Mouse (Mus musculus) T-cell, adult 2 months (primary cell): ENCODE measurements around the gene Dennd2a.
"Not testable (repeated sequence)": the region's sequence is repeated elsewhere in the genome, so short reads cannot be mapped to it uniquely, and the experiment has no call there.

Experiments
- DNase-seq: peaks from one replicate; pipeline ENCODE4 v3.0.0; 2022; ENCODE audit warnings: low spot score

Dennd2a gene

DNA sequence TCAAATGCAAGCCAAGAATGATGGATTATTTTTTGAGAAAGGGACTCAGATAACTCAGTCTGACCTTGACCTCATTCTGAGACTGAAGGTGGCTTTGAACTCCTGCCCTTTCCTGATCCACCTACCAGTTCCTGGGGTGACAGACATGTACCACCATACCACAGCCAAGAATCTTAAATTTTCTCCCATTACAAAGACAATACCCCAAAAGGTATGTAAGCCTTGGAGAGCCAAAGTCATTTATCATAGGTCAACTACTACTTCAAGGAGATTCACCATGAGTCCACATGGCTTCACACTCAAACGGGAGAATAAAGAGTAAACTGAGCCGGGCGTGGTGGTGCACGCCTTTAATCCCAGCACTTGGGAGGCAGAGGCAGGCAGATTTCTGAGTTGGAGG lies 107.1 kb downstream of the Dennd2a start:
- no peak for DNase-seq

GRCm38 (mm10) chr6:39447429-39448185 lies 110.1 kb downstream of the Dennd2a start:
- no peak for DNase-seq

GRCm38 (mm10) chr6:39445801-39446572 lies 111.7 kb downstream of the Dennd2a start:
- DNase-seq, result no peak

- DNase-seq, result no peak
Observed at GRCm38 (mm10) chr6:39442786-39443287, 114.8 kb downstream of the Dennd2a start.

DNA sequence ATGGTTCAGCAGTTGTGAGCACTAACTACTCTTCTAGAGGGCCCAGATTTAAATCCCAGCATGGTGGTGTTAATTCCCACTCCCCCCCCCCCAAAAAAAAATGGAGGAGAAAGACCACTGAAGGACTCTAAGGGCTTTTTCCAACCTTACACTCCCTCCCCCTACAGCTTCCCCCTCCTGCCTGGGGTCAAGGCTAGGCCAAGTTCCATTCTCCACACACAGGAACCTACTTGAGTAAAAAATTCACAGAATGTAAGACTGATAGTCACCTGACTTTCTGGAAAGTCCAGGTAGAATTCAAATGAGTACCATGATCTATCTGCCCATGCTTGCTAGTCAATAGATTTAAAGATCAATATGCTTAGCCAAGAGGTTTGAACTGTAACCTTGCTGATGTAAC lies 117.5 kb downstream of the Dennd2a start:
- no peak for DNase-seq

DNA sequence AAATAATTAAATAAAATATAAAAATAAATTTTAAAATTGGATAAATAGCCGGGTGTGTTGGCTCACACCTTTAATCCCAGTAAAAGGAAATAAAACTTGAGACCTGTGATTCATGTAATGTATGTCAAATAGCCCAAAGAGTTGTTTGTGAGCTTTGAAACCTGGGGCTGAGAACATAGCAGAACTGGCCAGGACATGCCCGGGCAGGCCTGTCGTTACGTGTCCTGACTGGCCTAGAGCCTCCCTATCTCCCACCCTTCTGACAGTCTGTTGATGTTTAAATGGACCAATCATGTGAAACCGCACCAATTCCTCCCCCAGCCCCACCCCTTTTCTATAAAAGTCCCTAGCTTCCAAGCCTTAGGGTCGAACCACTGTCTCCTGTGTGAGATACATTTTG lies 120.1 kb downstream of the Dennd2a start:
- DNase-seq, result not testable (repeated sequence)

- DNase-seq, result no peak
Observed at GRCm38 (mm10) chr6:39435875-39436274, 121.8 kb downstream of the Dennd2a start.

GRCm38 (mm10) chr6:39434886-39435492 lies 122.7 kb downstream of the Dennd2a start:
- no peak for DNase-seq

- DNase-seq, result no peak
Observed at GRCm38 (mm10) chr6:39434111-39434885, 123.4 kb downstream of the Dennd2a start.

DNA sequence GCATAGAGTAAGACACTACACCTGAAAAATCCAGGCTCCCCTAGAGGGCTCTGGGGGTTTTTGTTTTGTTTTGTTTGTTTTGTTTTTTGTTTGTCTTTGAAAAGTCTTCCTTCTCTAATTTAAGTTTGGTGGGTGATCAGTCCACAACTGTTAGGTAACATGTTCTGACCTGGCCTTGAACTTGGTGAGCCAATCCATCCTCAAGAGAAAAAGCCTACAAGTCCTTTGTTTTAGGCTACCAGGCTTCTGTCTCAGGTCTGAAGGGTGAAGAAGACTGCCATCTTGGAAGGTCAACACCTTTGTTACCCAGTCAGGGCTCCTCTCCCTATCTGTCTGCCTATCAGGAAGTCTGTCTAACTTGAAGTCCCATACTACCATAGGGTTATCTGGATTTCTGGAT lies 124.0 kb downstream of the Dennd2a start:
- no peak for DNase-seq

DNA sequence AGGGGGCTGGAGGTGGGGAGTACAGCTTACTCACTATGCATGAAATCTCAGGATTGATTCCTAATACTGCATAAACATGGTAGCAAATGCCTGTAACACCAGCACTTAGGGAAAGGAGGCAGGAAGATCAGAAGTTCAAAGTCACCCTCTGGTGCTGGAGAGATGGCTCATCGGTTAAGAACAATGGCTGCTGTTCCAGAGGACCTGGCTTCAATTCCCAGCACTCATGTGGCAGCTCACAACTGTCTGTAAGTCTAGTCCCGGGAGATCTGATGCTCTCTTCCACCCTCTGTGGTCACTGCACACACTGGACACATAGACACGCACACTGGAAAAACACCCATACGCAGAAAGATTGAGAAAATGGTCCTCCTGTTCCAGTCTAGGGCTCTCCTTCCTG lies 124.5 kb downstream of the Dennd2a start:
- DNase-seq, result no peak

GRCm38 (mm10) chr6:39430722-39431121 lies 126.9 kb downstream of the Dennd2a start:
- no peak for DNase-seq

DNA sequence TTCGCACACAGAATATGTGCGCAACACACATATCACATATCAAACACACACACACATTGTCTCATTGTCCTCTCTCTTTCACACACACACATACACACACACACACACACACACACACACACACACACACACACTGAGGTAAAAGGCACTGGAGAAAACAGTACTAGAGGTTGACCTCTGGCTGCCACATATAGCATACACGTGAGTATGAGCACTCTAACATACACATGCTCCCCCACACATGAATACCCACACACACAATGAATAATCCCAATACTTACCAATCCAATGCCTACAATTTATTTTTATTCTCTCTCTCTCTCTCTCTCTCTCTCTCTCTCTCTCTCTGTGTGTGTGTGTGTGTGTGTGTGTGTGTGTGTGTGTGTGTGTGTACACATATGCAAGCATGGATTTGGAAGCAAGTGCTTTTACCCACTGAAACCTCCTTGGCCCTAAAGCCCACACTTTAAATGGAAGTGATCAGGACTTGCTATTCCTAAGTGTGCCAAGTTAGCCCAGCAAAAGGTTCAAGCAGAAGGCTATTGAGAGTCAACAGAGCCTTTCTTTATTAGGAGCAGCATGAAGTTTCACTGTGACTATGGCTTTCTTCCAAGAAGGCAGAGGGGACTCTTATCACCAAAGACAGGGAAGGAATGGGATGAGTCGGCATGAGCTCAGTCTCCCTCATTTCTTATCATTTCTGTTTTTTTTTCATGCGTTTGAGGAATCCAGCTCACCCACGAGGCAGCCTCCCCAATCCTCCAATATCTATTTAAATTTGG lies 128.5 kb downstream of the Dennd2a start:
- DNase-seq, result no peak

DNA sequence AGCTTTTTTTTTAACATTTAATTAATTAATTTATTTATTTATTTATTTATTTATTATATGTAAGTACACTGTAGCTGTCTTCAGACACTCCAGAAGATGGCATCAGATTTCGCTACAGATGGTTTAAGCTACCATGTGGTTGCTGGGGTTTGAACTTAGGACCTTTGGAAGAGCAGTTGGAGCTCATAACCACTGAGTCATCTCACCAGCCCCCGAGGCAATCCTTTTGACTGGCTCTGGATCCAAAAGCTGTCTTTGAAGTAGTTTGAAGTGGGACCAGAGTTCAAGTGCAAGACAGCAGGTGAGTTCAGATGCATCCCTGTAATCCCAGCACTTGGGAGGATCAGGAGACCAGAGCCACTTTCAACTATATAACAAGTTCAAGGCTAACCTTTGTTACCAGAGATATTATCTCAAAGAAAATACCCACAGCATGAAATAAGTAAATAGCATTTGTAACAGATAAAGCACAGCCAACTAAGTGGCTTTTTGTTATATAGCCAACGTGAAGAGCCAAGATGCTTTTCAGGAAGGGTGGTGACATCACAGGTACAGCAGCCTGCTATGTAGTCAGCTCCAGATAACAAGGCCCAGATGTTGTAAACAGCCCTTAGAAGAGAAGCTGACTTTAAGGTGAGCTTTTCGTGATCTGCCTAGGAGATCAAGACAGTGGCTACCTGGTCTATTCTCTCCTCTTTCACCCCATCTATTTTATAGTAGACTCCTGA lies 130.2 kb downstream of the Dennd2a start:
- DNase-seq, result no peak

DNA sequence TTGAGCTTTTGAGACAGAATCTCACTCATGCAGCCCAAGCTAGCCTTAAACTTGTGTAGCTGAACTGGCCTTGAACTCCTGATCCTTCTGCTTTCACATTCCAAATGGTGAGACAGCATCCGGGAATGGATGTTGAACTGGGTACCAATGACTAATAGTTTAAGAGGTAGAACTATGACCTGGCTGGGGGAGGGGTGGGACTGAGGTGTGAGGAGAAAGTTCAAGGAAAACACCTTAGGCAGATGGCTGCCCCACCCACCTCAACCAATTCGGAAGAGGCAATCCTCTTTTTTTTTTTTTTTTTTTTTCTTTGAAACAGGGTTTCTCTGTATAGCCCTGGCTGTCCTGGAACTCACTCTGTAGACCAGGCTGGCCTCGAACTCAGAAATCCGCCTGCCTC lies 130.9 kb downstream of the Dennd2a start:
- DNase-seq, result no peak

GRCm38 (mm10) chr6:39425181-39425580 lies 132.5 kb downstream of the Dennd2a start:
- DNase-seq, result no peak

GRCm38 (mm10) chr6:39423686-39424085 lies 134.0 kb downstream of the Dennd2a start:
- DNase-seq, result no peak

DNA sequence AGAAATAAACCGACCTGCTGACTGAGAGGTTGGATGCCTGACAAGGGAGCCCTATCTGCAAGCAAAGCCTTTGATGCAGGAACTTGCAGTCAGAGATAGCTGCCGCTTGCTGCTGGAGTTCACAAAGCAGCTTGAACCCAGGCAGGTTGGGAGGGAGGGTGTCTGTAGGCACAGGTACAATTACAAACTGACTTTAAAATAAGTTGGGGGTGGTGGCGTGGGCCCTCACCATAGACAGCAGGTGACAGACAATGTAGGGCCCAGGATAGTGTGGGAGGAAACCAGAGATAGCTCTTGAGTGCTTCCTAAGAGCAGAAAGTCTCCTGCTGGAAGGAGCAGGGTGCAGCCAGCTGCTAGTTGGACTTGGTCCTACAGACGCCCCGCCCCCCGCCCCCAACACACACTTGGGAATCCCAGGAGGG lies 134.5 kb downstream of the Dennd2a start:
- no peak for DNase-seq

DNA sequence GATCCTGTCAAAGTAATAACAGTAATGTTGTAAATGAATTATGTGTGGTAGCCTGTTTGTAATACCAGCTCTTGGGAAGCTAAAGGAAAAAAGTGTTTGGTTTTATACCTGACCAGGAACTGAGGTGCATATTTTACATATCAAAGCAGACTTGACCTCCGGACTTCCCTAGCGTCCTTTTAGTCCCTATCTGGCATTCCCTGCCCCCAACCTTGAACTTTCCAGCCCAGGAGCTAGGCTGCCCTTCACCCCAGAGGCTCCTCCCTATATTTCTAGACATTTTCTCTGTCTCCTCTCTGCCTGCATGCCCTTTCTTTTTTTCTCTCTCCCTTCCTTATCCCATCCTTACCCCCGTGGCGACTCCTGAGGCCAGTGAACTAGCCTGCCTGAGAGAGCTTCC lies 136.8 kb downstream of the Dennd2a start:
- DNase-seq, result no peak
